Mouse (Mus musculus) embryo, embryonic 9.5 days (tissue): ENCODE measurements around the gene Abcb9.

Experiments
- DNase-seq: peaks from one replicate; pipeline ENCODE4 v3.0.0-alpha.2; 2017; ENCODE audit errors: extremely low spot score

Abcb9 gene

GRCm38 (mm10) chr5:124031068-124031955 lies 64.3 kb downstream of the Abcb9 start:
- DNase-seq: peak; percentile 45

GRCm38 (mm10) chr5:124030386-124031067 lies 65.1 kb downstream of the Abcb9 start:
- no peak for DNase-seq

GRCm38 (mm10) chr5:124029220-124030035 lies 66.2 kb downstream of the Abcb9 start:
- DNase-seq: no peak

- DNase-seq: no peak
These were observed 66.9 kb downstream of the Abcb9 start for GRCm38 (mm10) chr5:124028680-124029079.

GRCm38 (mm10) chr5:124027702-124028470 lies 67.7 kb downstream of the Abcb9 start:
- DNase-seq: no peak

GRCm38 (mm10) chr5:124026568-124026967 lies 69.0 kb downstream of the Abcb9 start:
- DNase-seq: no peak

GRCm38 (mm10) chr5:124025587-124026441 lies 69.8 kb downstream of the Abcb9 start:
- no peak for DNase-seq

- no peak for DNase-seq
These were observed 70.5 kb downstream of the Abcb9 start for GRCm38 (mm10) chr5:124025146-124025545.

GRCm38 (mm10) chr5:124024677-124025076 lies 70.9 kb downstream of the Abcb9 start:
- DNase-seq: no peak

- DNase-seq: no peak
These were observed 73.2 kb downstream of the Abcb9 start for GRCm38 (mm10) chr5:124022365-124022764.

- DNase-seq: no peak
These were observed 73.9 kb downstream of the Abcb9 start for GRCm38 (mm10) chr5:124021701-124022100.

- no peak for DNase-seq
These were observed 74.5 kb downstream of the Abcb9 start for GRCm38 (mm10) chr5:124021148-124021547.

GRCm38 (mm10) chr5:124019348-124020216 lies 76.0 kb downstream of the Abcb9 start:
- DNase-seq: no peak

GRCm38 (mm10) chr5:124018651-124019050 lies 76.9 kb downstream of the Abcb9 start:
- DNase-seq: no peak

GRCm38 (mm10) chr5:124017941-124018340 lies 77.7 kb downstream of the Abcb9 start:
- no peak for DNase-seq

- no peak for DNase-seq
These were observed 79.2 kb downstream of the Abcb9 start for GRCm38 (mm10) chr5:124016291-124016821.

- no peak for DNase-seq
These were observed 79.9 kb downstream of the Abcb9 start for GRCm38 (mm10) chr5:124015727-124016126.

- peak; percentile 28 for DNase-seq
These were observed 80.8 kb downstream of the Abcb9 start for GRCm38 (mm10) chr5:124014791-124015251.

- no peak for DNase-seq
These were observed 81.4 kb downstream of the Abcb9 start for GRCm38 (mm10) chr5:124014180-124014579.
